Mouse (Mus musculus) neural tube, embryonic 12.5 days (tissue): ENCODE measurements around the gene Gpd1l. TPM values are rescaled to one million over a fixed set of nuclear protein-coding genes. Genes with fewer than 3 reads are reported as not detected.
A peak's percentile ranks its signal among the peaks of the same experiment; 100 is the strongest.

Experiments
- ATAC-seq: fragments of 200-750 bp; cut with Nextera tagmentation; 2 replicates; pipeline ENCODE4 v1.8.0; 2017; ENCODE audit warnings: low read depth, mild to moderate bottlenecking, moderate TSS enrichment, moderate library complexity; ENCODE audit not compliant: low FRiP score
- H3K27ac ChIP-seq: fragments of 300-500 bp; sonication (generic); 2 replicates; pipeline ENCODE4 v1.5.1; 2016
- H3K27me3 ChIP-seq: fragments of 300-500 bp; sonication (generic); replicated peaks from 2 replicates; pipeline ENCODE4 v1.6.1; 2016; ENCODE audit warnings: mild to moderate bottlenecking
- H3K36me3 ChIP-seq: fragments of 300-500 bp; sonication (generic); 2 replicates; pipeline ENCODE4 v1.6.1; 2016; ENCODE audit warnings: mild to moderate bottlenecking
- H3K4me1 ChIP-seq: fragments of 300-500 bp; sonication (generic); 2 replicates; pipeline ENCODE4 v1.6.1; 2016
- H3K4me2 ChIP-seq: fragments of 300-500 bp; sonication (generic); replicated peaks from 2 replicates; pipeline ENCODE4 v1.6.1; 2016; ENCODE audit warnings: mild to moderate bottlenecking
- H3K4me3 ChIP-seq: fragments of 300-500 bp; sonication (generic); 2 replicates; pipeline ENCODE4 v1.5.1; 2016
- H3K9ac ChIP-seq: fragments of 300-500 bp; sonication (generic); 2 replicates; pipeline ENCODE4 v1.6.1; 2016; ENCODE audit warnings: mild to moderate bottlenecking
- H3K9me3 ChIP-seq: fragments of 300-500 bp; sonication (generic); 2 replicates; pipeline ENCODE4 v1.6.1; 2016; ENCODE audit warnings: mild to moderate bottlenecking
- WGBS: fragments of 180-500 bp; shearing (Covaris S2); methylation state at CpG from one replicate; pipeline ENCODE4 v1.1.7; 2016; 5-methylcytosine and 5-hydroxymethylcytosine counted together
- polyA plus RNA-seq: library from polyadenylated mRNA; unstranded; fragments of >200 nt; fragmentation: Nextera tagmentation; extraction: Ambion mirVana; gene quantifications from 2 replicates; pipeline ENCODE4 v1.2.1, GENCODE M21; 2016

Gene Gpd1l
- polyA plus RNA-seq, 1 experiment from 2014 or later = 18.5 TPM

DNA sequence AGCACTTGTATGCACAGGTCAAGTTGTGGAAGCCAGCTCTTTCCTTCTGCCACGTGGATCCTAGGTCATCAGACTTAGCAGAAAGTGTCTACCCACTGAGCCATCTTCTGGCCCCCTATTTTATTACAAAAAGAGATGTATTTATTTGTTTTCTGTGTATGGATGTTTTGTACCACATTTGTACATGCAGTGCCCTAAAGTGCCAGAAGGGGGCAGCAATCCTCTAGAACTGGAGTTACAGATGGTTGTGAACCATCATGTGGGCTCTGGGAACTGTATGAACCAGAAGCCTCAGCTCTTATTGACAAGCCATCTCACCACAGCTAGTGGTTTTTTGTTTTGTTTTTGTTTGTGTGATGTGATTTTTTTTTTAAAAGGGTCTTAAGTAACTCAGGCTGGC lies 19.1 kb upstream of the Gpd1l start:
- WGBS = 35% methylated on average over 1 of the region's 1 CpGs

DNA sequence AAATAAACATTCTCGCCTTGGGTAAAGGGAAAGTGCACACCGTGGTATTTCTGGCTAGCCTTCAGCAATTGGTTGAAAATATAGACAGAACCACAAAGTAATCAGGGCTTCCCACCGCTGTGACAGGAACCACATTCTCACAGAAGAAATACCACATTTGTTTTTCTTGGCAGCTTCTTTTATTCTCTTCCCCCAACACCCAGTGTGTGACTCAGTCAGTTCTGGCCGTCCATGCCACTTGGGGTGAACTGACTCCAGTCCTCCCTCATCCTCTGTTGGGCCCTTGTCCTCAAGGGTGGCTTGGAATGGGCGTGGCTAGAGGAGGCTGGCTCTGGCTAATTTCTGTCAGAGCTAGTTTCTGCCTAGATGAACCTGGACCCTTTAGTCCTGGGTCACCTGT lies 14.6 kb upstream of the Gpd1l start:
- H3K4me3 ChIP-seq = no peak overlapping the region
- WGBS = 55% methylated on average over 5 of the region's 5 CpGs
- no peak overlapping the region for H3K27ac ChIP-seq
- no peak for ATAC-seq
- no peak overlapping the region for H3K4me2 ChIP-seq
- H3K4me1 ChIP-seq = no peaks in the 10 kb centered on the region
- no peaks in the 10 kb centered on the region for H3K36me3 ChIP-seq
- H3K9me3 ChIP-seq = no peaks in the 10 kb centered on the region
- no peaks in the 10 kb centered on the region for H3K27me3 ChIP-seq
- H3K9ac ChIP-seq = no peak overlapping the region

More for the DNA sequence above, 19.1 kb upstream of the Gpd1l start:
- Histone ChIP-seq H3K4me1 (no peaks in the 10 kb centered on the region), H3K9me3 (no peaks in the 10 kb centered on the region), H3K27me3 (no peaks in the 10 kb centered on the region), H3K4me2 (no peak overlapping the region), H3K27ac (no peak overlapping the region), H3K9ac (no peak overlapping the region), H3K4me3 (no peak overlapping the region), H3K36me3 (no peaks in the 10 kb centered on the region)
- ATAC-seq = no peak

DNA sequence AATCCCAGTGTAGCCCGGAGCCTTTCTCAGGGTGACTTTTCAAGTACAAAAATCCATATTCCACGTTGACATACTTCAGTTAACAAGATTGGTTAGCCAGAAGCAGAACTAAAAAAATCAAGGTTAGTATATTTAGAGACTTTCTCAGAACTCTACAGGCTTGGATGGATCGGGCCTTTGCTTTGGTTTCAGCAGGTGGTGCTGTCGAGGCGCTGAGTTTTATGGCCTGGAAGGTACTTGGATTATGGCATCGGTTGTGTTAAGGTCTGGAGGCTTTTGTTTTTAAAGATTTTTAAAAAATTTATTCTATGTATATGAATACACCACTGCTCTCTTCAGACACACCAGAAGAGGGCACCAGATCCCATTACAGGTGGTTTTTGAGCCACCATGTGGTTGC lies 11.8 kb upstream of the Gpd1l start:
- no peak overlapping the region for H3K9ac ChIP-seq
- no peak overlapping the region for H3K27ac ChIP-seq
- no peaks in the 10 kb centered on the region for H3K9me3 ChIP-seq
- no peak overlapping the region for H3K4me3 ChIP-seq
- H3K27me3 ChIP-seq = no peaks in the 10 kb centered on the region
- ATAC-seq = no peak
- H3K4me2 ChIP-seq = no peak overlapping the region
- 90% methylated on average over 6 of the region's 6 CpGs for WGBS
- H3K4me1 ChIP-seq = no peaks in the 10 kb centered on the region
- H3K36me3 ChIP-seq = no peaks in the 10 kb centered on the region

DNA sequence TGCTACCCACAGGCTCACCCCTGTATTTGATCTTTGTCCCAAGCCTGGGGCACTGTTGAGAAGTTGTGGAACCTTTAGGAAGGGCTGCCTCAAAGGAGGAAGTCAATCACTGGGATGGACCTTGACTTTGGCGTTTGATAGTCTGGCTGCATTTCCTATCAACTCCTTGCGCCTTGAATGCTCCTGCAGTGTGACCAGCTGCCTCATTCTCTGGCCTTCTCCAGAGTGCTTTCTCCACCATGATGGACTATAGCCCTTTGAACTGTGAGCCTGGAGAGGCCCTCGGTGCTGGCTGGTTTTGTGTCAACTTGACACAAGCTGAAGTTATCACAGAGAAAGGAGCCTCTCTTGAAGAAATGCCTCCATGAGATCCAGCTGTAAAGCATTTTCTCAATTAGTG lies 10.9 kb upstream of the Gpd1l start:
- no peaks in the 10 kb centered on the region for H3K36me3 ChIP-seq
- no peak overlapping the region for H3K27ac ChIP-seq
- ATAC-seq = no peak
- WGBS = 88% methylated on average over 3 of the region's 3 CpGs
- H3K9ac ChIP-seq = no peak overlapping the region
- H3K4me2 ChIP-seq = no peak overlapping the region
- H3K9me3 ChIP-seq = no peaks in the 10 kb centered on the region
- H3K4me1 ChIP-seq = no peaks in the 10 kb centered on the region
- H3K27me3 ChIP-seq = no peaks in the 10 kb centered on the region
- H3K4me3 ChIP-seq = no peak overlapping the region

DNA sequence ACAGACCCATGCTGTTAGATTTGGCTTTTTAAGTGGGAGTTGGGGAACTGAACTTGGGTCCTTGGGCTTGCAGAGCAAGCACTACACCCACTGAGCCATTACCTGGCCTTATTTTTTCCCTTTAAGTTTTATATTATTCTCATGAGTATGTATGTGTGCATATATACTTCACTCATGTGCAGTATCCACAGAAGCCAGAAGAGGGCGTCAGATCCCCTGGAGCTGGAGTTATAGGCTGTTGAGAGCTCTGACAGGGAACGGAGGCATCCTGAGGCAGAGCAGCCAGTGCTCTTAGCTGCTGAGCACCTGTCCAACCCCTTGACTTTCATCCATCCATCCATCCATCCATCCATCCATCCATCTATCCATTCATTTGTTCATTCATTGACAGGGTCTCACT lies 2.9 kb upstream of the Gpd1l start:
- Histone ChIP-seq H3K27ac (no peak overlapping the region), H3K9ac (no peak overlapping the region), H3K36me3 (no peaks in the 10 kb centered on the region), H3K9me3 (no peaks in the 10 kb centered on the region), H3K4me2 (no peak overlapping the region), H3K4me3 (no peak overlapping the region), H3K27me3 (no peaks in the 10 kb centered on the region), H3K4me1 (peaks cover 10% of the 10 kb centered on the region)
- 83% methylated on average over 2 of the region's 2 CpGs for WGBS
- ATAC-seq = no peak

DNA sequence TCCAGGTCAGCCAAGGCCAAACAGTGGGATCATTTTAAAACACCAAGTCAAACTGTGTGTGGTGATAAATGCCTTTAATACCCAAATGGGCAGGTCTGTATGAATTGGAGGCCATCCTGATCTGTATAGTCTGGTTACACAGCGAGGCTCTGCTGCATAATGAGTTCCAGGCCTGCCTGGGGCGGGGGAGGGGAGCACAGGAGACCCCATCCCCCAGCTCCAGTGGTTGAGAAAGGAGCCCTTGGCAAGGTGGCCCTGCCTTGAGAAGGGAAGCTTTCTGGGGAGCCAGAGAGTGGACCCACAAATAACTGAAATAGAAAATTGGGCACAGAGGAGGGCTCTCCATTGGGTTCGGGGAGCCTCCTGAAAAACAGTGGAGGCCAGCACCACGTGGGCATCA lies 1.5 kb upstream of the Gpd1l start:
- Histone ChIP-seq H3K36me3 (no peaks in the 10 kb centered on the region), H3K9ac (no peak overlapping the region), H3K9me3 (no peaks in the 10 kb centered on the region), H3K27me3 (no peaks in the 10 kb centered on the region), H3K4me2 (no peak overlapping the region), H3K4me3 (no peak overlapping the region), H3K27ac (no peak overlapping the region), H3K4me1 (peaks cover 10% of the 10 kb centered on the region)
- 74% methylated on average over 4 of the region's 4 CpGs for WGBS
- ATAC-seq = no peak

DNA sequence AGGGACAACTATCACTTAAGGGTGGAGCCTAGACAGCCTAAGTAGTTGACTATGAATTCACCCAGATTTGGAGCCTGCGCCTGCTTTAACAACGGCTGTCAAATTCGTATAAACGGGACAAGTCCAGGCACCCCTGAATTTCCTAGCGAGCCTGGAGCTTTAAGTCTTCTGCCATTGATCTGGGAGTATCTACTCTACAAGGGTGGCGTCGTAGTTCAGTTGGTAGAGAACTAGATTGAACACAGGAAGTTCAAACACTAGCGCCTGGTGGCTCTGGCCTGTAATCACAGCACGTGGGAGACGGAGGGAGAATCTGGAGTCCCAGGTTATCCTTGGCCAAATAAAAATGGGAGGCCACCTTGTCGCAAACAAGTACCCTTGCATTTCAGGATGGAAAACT lies 444 bp upstream of the Gpd1l start:
- ATAC-seq = peak; percentile 19; the same call in 1 of the 2 replicates
- Histone ChIP-seq H3K9ac (no peak overlapping the region), H3K27ac (no peak overlapping the region)

DNA sequence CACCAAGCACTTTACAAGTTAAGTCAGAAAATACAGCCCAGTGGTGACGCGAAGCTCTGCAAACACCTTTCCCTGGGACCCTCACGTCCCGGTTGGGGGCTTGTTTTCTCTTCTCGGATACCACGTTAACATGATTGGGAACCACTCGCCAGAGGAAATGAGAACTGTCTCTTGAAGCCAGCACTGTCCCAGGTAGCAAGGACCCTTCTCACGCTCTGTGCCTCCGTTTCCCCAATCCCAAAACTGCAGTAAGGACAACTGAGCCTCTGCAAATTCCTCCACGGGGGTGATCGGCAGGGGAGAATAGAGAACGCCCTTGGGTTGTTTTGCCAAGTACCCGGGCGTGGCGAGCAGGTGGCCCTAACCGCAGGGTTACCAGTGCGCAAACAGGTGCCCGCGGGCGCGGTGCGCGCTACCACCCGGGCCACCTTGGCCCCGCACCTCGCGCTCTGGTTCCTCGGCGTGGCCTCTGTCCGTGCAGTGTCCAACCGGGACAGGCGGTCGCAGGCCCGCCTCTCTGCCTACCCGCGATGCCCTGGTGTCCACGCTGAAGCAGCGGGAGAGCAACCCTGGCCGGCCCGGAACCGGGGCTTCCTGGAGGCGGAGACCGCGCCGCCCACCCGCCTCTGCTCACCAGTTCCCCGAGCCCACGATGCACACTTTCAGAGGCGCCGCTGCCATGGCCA lies 607 bp downstream of the Gpd1l start:
- Histone ChIP-seq H3K4me2 (peak overlapping the region; percentile 99), H3K9me3 (no peaks in the 10 kb centered on the region), H3K27ac (no peak overlapping the region; the same call in 1 of the 2 replicates), H3K9ac (peak overlapping the region; percentile 70), H3K36me3 (no peaks in the 10 kb centered on the region), H3K4me3 (peak overlapping the region; percentile 71), H3K27me3 (no peaks in the 10 kb centered on the region), H3K4me1 (peaks cover 10% of the 10 kb centered on the region)
- WGBS = under 1% methylated on average over 50 of the region's 50 CpGs
- ATAC-seq = peak; percentile 62

More for the DNA sequence above, 444 bp upstream of the Gpd1l start:
- H3K4me3 ChIP-seq = peak overlapping the region; percentile 71
- H3K4me2 ChIP-seq = peak overlapping the region; percentile 99
- no peaks in the 10 kb centered on the region for H3K27me3 ChIP-seq
- no peaks in the 10 kb centered on the region for H3K36me3 ChIP-seq
- H3K4me1 ChIP-seq = peaks cover 10% of the 10 kb centered on the region
- 71% methylated on average over 11 of the region's 11 CpGs for WGBS
- no peaks in the 10 kb centered on the region for H3K9me3 ChIP-seq

DNA sequence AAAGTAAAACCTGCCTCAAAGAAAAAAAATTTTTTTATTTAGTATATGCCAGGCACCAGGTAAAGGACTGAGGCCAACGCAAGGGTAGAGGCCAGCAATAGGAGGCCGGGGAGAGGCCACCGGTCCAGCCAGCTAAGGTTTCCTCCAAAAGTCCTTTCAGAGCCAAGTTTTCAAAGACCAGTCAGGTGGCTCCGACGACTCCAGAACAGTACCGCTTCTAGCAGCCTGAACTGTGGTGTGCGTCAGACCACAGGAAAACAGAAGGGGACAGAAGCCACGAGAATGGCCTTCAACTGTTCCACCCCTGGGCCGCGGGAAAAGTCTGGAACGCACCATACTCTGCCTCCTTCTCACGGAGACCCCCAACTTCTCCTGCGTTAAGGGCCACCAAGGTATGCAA lies 1.2 kb downstream of the Gpd1l start:
- ATAC-seq = no peak
- Histone ChIP-seq H3K9ac (peak overlapping the region; percentile 70; the same call in 1 of the 2 replicates), H3K27me3 (no peaks in the 10 kb centered on the region), H3K9me3 (no peaks in the 10 kb centered on the region), H3K4me2 (peak overlapping the region; percentile 99), H3K36me3 (no peaks in the 10 kb centered on the region), H3K27ac (no peak overlapping the region), H3K4me3 (peak overlapping the region; percentile 71), H3K4me1 (peaks cover 10% of the 10 kb centered on the region)
- 24% methylated on average over 13 of the region's 13 CpGs for WGBS

DNA sequence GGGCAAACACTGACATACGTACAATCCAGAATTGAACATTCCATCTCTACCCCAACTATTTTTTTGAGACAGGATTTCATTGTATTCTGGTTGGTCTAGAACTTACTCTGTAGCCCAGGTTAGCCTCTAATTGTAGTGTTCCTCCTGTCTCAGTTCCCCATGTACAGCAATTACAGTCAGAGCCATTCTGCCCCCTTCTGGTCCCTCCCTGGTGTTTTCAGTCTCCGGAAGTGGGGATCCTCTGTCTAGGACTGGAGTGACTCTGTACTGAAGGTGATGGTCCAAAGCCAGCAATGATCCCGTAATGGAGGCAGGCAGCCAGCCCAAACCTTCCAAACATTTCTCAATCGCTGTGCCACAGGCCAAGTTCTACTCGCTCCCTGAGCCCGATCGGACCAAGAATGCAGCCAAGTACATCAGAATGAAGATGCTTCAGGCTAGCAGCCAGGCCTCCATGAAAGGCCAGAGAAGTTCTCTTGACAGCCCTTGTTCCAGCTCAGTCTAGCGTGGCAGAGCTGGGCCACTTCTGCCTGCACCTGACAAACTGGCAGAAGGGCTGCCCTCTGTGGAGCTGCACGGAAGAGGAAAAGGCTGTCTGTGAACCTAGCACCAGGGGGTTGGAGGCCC lies 3.2 kb downstream of the Gpd1l start:
- Histone ChIP-seq H3K4me3 (no peak overlapping the region), H3K36me3 (no peaks in the 10 kb centered on the region), H3K4me1 (peaks cover 10% of the 10 kb centered on the region), H3K9me3 (no peaks in the 10 kb centered on the region), H3K27ac (no peak overlapping the region), H3K9ac (no peak overlapping the region), H3K4me2 (no peak overlapping the region), H3K27me3 (no peaks in the 10 kb centered on the region)
- WGBS = 88% methylated on average over 9 of the region's 9 CpGs
- no peak for ATAC-seq

DNA sequence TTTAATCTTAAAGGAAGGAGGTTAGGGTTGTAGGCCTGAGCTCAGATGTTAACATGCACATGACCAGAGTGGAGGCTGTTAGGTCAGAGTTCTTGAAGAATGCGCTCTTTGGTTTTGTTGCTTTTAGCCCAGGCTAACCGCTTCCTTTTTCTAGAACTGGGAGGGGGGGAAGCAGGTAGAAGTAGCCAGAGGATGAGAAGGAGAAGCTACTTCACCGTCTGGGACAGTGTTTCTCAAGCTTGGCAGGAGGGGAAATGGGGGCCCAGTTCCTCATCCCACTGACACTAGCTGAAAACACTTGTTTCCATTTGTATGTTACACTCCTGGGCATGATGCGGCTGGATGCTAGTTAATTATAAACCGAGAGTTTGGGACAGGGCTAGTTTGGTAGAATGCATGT lies 8.2 kb downstream of the Gpd1l start:
- WGBS = 74% methylated on average over 5 of the region's 5 CpGs
- ATAC-seq = no peak

DNA sequence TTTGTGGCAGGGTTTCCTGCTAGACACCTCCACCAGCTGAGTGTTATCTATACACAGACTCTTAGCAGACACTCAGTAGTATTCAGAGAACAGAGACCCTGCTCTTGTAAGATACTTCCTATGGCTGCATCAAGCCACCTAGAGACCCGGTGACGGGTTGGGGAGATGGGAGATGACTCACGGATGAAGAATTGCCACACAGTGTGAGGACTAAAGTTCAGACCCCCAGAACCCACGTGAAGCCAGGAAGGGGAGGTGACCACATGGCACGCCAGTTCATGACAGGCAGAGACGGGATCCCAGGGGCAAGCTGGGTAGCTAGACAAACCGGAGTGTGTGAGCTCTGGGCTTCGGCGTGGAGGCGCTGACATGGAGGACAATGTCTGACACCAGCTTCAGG lies 8.7 kb downstream of the Gpd1l start:
- H3K9ac ChIP-seq = no peak overlapping the region
- ATAC-seq = no peak
- H3K36me3 ChIP-seq = no peaks in the 10 kb centered on the region
- no peak overlapping the region for H3K4me3 ChIP-seq
- no peaks in the 10 kb centered on the region for H3K9me3 ChIP-seq
- no peak overlapping the region for H3K27ac ChIP-seq
- H3K27me3 ChIP-seq = no peaks in the 10 kb centered on the region
- 79% methylated on average over 10 of the region's 10 CpGs for WGBS
- no peak overlapping the region for H3K4me2 ChIP-seq
- peaks cover 10% of the 10 kb centered on the region for H3K4me1 ChIP-seq

More for the DNA sequence above, 8.2 kb downstream of the Gpd1l start:
- peaks cover 10% of the 10 kb centered on the region for H3K4me1 ChIP-seq
- no peaks in the 10 kb centered on the region for H3K9me3 ChIP-seq
- H3K4me2 ChIP-seq = no peak overlapping the region
- H3K36me3 ChIP-seq = no peaks in the 10 kb centered on the region
- H3K4me3 ChIP-seq = no peak overlapping the region
- no peaks in the 10 kb centered on the region for H3K27me3 ChIP-seq
- H3K27ac ChIP-seq = no peak overlapping the region
- H3K9ac ChIP-seq = no peak overlapping the region

DNA sequence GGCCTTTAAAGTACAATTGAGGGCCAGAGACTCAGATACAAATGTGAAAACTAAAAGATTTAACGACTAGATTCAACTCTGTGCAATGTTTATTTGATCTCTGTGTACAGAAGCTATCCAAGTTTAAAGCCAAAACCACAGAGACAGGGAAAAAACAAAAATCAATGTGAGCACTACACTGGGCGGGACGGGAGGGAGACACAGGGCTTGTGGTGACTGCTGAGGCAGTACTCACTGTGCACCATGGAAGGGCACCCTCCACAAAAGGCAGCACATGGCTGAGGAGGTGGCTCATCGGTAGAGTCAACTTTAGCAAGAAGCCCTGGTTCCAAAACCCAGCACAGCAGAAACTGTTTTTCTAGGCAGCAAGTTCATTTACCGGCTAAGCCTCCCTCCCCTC lies 9.3 kb downstream of the Gpd1l start:
- 34% methylated on average over 5 of the region's 5 CpGs for WGBS
- H3K9me3 ChIP-seq = no peaks in the 10 kb centered on the region
- H3K4me2 ChIP-seq = no peak overlapping the region
- H3K27ac ChIP-seq = no peak overlapping the region
- H3K27me3 ChIP-seq = no peaks in the 10 kb centered on the region
- no peak overlapping the region for H3K4me3 ChIP-seq
- no peak overlapping the region for H3K9ac ChIP-seq
- H3K4me1 ChIP-seq = peaks cover 10% of the 10 kb centered on the region
- ATAC-seq = no peak
- no peaks in the 10 kb centered on the region for H3K36me3 ChIP-seq
